Mouse (Mus musculus): ENCODE data around the gene Gm29276. TPM values are rescaled to one million over a fixed set of nuclear protein-coding genes. Genes with fewer than 3 reads are reported as not detected.

The Gm29276 gene
- not detected for polyA plus RNA-seq (2017; shearing (Covaris generic))

DNA sequence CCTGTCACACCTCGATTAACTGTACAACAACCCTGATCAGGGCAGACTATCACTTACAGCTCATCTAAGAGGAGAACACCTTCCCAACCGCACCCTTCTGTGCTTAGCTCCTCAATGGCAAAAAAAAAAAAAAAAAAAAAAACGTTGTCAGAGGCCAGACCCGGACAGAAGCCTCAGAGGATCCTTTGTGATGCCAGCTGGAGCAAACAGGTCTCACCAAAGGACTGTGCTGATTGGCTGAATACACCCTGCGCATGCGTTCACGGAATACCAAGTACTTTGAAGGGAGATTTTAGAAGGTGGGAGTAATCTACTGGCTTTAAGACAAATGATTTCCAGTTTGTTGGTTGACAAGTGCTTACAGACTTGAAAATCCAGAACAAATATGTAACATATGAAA lies at the start of gene Gm29276:
Gene Gm29276, minus strand, starts transcription at position 101 of the 400 bp plus-strand sequence.

